Mouse (Mus musculus): ENCODE measurements around the gene Pwp2.

- TF ChIP-seq CTCF (IDR thresholded peaks at IDR 0.05) (no peak), EP300 (IDR thresholded peaks at IDR 0.05) (no peak)
Measured at GRCm38 (mm10) chr10:78134400-78134799, 50.5 kb downstream of the Pwp2 start.

Data from lung, postnatal 0 days (tissue).